Mouse (Mus musculus) testis, adult 2 months (tissue): ENCODE data around the gene Olfr1026. TPM values are rescaled to one million over a fixed set of nuclear protein-coding genes. Genes with fewer than 3 reads are reported as not detected.

ENCODE experiments used
- H3K27ac ChIP-seq: fragments of 200-500 bp; 2 replicates; pipeline ENCODE4 v1.5.1; 2012; ENCODE audit warnings: low read depth, low read length; ENCODE audit not compliant: control insufficient read depth, insufficient read depth
- H3K27me3 ChIP-seq: fragments of 200-500 bp; 2 replicates; pipeline ENCODE4 v1.6.1; 2012; ENCODE audit warnings: mild to moderate bottlenecking, low read length, moderate library complexity; ENCODE audit not compliant: control insufficient read depth, insufficient read depth
- H3K36me3 ChIP-seq: fragments of 200-500 bp; 2 replicates; pipeline ENCODE4 v1.6.1; 2012; ENCODE audit warnings: mild to moderate bottlenecking, low read length; ENCODE audit not compliant: control insufficient read depth, insufficient read depth
- H3K4me1 ChIP-seq: fragments of 200-500 bp; 2 replicates; pipeline ENCODE4 v1.6.1; 2012; ENCODE audit warnings: low read length; ENCODE audit not compliant: control insufficient read depth, insufficient read depth
- H3K4me3 ChIP-seq: fragments of 200-500 bp; 2 replicates; pipeline ENCODE4 v1.5.1; 2012; ENCODE audit warnings: low read depth, mild to moderate bottlenecking, low read length, moderate library complexity, mixed read lengths; ENCODE audit not compliant: control insufficient read depth
- CTCF ChIP-seq: fragments of 200-500 bp; IDR thresholded peaks from 2 replicates; pipeline ENCODE4 v1.5.1; 2012; ENCODE audit warnings: low read depth, mild to moderate bottlenecking, inconsistent platforms, low read length, moderate library complexity; ENCODE audit not compliant: control insufficient read depth, insufficient read depth, insufficient replicate concordance
- POLR2A ChIP-seq: fragments of 200-500 bp; IDR thresholded peaks from 2 replicates; pipeline ENCODE4 v1.6.1; 2012; ENCODE audit warnings: low read depth, mild to moderate bottlenecking, inconsistent platforms, low read length, moderate library complexity; ENCODE audit not compliant: control insufficient read depth
- polyA plus RNA-seq: library from polyadenylated mRNA; depleted of rRNA; stranded (reverse); fragments of >200 nt; gene quantifications from 2 replicates; pipeline ENCODE4 v1.2.3, GENCODE M21; 2012; rRNA removed

Gene Olfr1026
- polyA plus RNA-seq: not detected in 2 replicates

GRCm38 (mm10) chr2:85921258-85921657 lies at the start of gene Olfr1026:
TSS of gene Olfr1026 (plus strand) at chr2:85921558.
- TF ChIP-seq POLR2A (no peak), CTCF (no peak)
- no peak within 1 kb of the TSS for H3K4me3 ChIP-seq
- no peak within 1 kb of the TSS for H3K27ac ChIP-seq
- no peaks in the 10 kb centered on the region for H3K27me3 ChIP-seq
- H3K4me1 ChIP-seq: no peaks in the 10 kb centered on the region
- no peaks in the 10 kb centered on the region for H3K36me3 ChIP-seq

DNA sequence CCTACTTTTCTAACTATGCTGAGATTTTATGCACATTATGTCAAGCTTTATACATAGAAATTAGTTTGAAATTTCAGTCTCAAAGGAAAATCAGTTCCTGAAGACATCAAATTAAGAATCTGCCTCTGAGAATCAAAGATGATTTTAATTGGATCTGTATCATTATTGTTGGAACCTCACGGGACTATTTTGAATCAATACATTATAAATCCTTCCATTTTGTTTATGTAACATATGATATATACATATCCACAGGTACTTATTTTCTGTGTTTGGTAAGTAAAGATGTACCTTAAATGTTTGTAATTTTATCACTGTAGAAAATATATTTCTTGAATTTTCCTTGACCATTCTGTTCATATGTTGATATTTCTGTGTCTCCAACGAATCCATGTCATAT lies 36.0 kb upstream of the Olfr1026 start, which contains the start of gene Olfr1023:
Olfr1023 (plus strand) TSS at position 301 of the 400 bp plus-strand sequence.
- no peak for TF ChIP-seq CTCF
- no peak for TF ChIP-seq POLR2A
- no peaks in the 10 kb centered on the region for H3K27me3 ChIP-seq

DNA sequence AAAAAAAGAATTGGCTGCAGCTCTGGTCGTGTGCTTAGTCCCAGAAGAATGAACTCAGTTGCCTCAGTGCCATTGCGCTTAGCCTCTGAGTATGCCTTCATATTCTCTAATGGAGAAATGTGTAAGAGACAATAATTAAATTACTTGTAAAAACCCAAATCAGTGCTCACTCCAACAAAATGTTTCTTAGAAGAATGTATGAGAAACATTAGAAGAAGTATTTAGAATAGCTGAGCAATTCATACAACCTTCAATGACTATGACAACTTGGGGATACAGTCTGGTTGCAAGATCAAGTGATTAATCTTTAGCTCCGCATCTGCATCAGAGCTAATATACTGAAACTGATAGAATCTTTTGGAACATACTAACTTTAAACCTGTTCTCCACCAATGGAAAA lies 16.4 kb upstream of the Olfr1026 start, which contains the start of gene Olfr1024:
Olfr1024 (minus strand) TSS at position 101 of the 400 bp plus-strand sequence.
- TF ChIP-seq POLR2A: no peak
- TF ChIP-seq CTCF: no peak
- Histone ChIP-seq H3K27ac (no peak within 1 kb of the TSS), H3K27me3 (no peaks in the 10 kb centered on the region), H3K36me3 (no peaks in the 10 kb centered on the region), H3K4me1 (no peaks in the 10 kb centered on the region), H3K4me3 (no peak within 1 kb of the TSS)

More for the DNA sequence above, 36.0 kb upstream of the Olfr1026 start, which contains the start of gene Olfr1023:
- no peaks in the 10 kb centered on the region for H3K36me3 ChIP-seq
- no peak within 1 kb of the TSS for H3K4me3 ChIP-seq
- no peaks in the 10 kb centered on the region for H3K4me1 ChIP-seq
- H3K27ac ChIP-seq: no peak within 1 kb of the TSS

DNA sequence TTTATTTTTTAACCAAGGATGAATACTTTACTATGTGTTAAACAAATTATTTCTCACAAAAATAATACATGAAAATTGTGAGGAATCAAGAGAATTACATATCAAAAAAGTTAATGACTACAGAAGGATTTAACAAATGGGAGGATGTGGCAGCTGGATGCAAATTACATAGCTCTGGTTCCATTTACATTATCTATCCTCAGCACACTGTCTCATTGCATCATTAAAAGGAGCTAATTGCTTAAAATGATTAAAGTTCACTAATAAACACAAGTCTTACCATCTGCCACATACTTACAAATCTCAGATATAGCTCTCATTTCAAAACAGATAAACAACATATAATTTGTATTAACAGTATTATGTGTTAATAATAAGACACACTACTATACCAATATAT lies 8.2 kb upstream of the Olfr1026 start:
- Histone ChIP-seq H3K27me3 (no peaks in the 10 kb centered on the region), H3K4me3 (no peak overlapping the region), H3K27ac (no peak overlapping the region), H3K4me1 (no peaks in the 10 kb centered on the region), H3K36me3 (no peaks in the 10 kb centered on the region)
- TF ChIP-seq CTCF: no peak
- no peak for TF ChIP-seq POLR2A

DNA sequence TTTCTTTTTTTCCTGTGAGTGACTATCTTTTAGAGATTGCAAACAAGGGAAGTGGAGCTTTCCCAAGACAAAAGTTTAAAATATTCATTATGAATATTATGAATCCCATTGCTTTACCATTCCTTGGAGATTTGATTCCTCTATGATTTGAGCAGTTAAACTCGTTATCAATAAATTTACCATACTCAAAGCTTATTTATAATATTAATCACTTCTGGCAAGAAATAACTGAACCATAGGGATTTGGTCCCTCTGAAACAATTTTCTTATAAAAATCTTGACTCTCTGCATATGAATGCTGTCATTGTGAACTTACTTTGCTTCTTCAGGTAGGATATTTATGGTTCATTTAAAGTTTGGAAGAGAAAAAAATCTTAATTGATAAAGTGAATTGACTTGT lies 6.5 kb upstream of the Olfr1026 start, which contains the start of gene Olfr1025-ps1:
Olfr1025-ps1 (plus strand) TSS at position 301 of the 400 bp plus-strand sequence.
- TF ChIP-seq CTCF (no peak), POLR2A (no peak)
- H3K27ac ChIP-seq: no peak within 1 kb of the TSS
- no peaks in the 10 kb centered on the region for H3K36me3 ChIP-seq
- no peaks in the 10 kb centered on the region for H3K27me3 ChIP-seq
- no peaks in the 10 kb centered on the region for H3K4me1 ChIP-seq
- H3K4me3 ChIP-seq: no peak within 1 kb of the TSS

GRCm38 (mm10) chr2:85950137-85950536 lies 28.8 kb downstream of the Olfr1026 start, which contains the start of gene Olfr1028:
TSS of gene Olfr1028 (plus strand) at chr2:85950437.
- TF ChIP-seq POLR2A (no peak), CTCF (no peak)
- H3K4me1 ChIP-seq: no peaks in the 10 kb centered on the region
- no peaks in the 10 kb centered on the region for H3K27me3 ChIP-seq
- H3K36me3 ChIP-seq: no peaks in the 10 kb centered on the region
- no peak within 1 kb of the TSS for H3K27ac ChIP-seq
- no peak within 1 kb of the TSS for H3K4me3 ChIP-seq

DNA sequence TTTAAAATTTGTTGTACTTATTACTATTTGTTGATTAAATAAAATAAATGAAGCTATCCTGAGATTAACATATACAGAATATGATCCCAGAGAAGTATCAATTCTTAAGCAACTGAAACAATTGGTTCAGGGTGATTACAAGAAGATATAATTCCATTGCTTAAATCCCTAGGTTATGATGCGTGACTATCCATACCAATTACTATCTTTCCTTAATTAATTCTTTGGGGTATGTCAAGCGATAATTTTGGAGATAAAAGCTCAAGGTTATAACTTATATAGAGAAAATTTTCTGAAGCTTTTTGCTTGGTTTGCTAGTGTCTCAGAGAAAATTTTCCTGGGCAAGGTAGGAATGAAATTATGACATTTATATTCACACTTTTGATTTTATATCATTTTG lies 52.2 kb downstream of the Olfr1026 start, which contains the start of gene Olfr1029:
Olfr1029 (plus strand) TSS at position 301 of the 400 bp plus-strand sequence.
- Histone ChIP-seq H3K4me1 (no peaks in the 10 kb centered on the region), H3K27me3 (no peaks in the 10 kb centered on the region), H3K4me3 (no peak within 1 kb of the TSS), H3K27ac (no peak within 1 kb of the TSS), H3K36me3 (no peaks in the 10 kb centered on the region)
- TF ChIP-seq POLR2A (no peak), CTCF (no peak)

Other genes starting within 250 kb of the Olfr1026 start
- not detected in 2 replicates for gene Olfr1006, start 242.8 kb upstream of the Olfr1026 start, polyA plus RNA-seq
- not detected in 2 replicates for gene Olfr1008, start 232.1 kb upstream of the Olfr1026 start, polyA plus RNA-seq
- not detected in 2 replicates for gene Olfr1009, start 206.1 kb upstream of the Olfr1026 start, polyA plus RNA-seq
- not detected in 2 replicates for gene Olfr1012, start 158.8 kb upstream of the Olfr1026 start, polyA plus RNA-seq
- gene Olfr1013, start 154.5 kb upstream of the Olfr1026 start, polyA plus RNA-seq: not detected in 2 replicates
- not detected in 2 replicates for gene Olfr1014, start 148.8 kb upstream of the Olfr1026 start, polyA plus RNA-seq
- gene Olfr1015, start 139.5 kb upstream of the Olfr1026 start, polyA plus RNA-seq: not detected in 2 replicates
- gene Olfr1016, start 119.0 kb upstream of the Olfr1026 start, polyA plus RNA-seq: not detected in 2 replicates
- not detected in 2 replicates for gene Olfr1018, start 103.1 kb upstream of the Olfr1026 start, polyA plus RNA-seq
- gene Olfr1019, start 76.1 kb upstream of the Olfr1026 start, polyA plus RNA-seq: not detected in 2 replicates
- not detected in 2 replicates for gene Olfr1020, start 74.5 kb upstream of the Olfr1026 start, polyA plus RNA-seq
- gene Olfr1022, start 53.0 kb upstream of the Olfr1026 start, polyA plus RNA-seq: not detected in 2 replicates
- not detected in 2 replicates for gene Olfr1023, start 35.9 kb upstream of the Olfr1026 start, polyA plus RNA-seq
- not detected in 2 replicates for gene Olfr1024, start 16.5 kb upstream of the Olfr1026 start, polyA plus RNA-seq
- gene Olfr1025-ps1, start 6.4 kb upstream of the Olfr1026 start, polyA plus RNA-seq: not detected in 2 replicates
- gene Olfr1028, start 28.9 kb downstream of the Olfr1026 start, polyA plus RNA-seq: not detected in 2 replicates
- 0.02 and 0.31 TPM in 2 replicates for gene Olfr1029, start 52.3 kb downstream of the Olfr1026 start, polyA plus RNA-seq
- gene Olfr1030, start 57.7 kb downstream of the Olfr1026 start, polyA plus RNA-seq: not detected in 2 replicates
- not detected in 2 replicates for gene Olfr1031, start 68.7 kb downstream of the Olfr1026 start, polyA plus RNA-seq
- not detected in 2 replicates for gene Olfr1032, start 84.0 kb downstream of the Olfr1026 start, polyA plus RNA-seq
- gene Olfr1033, start 99.1 kb downstream of the Olfr1026 start, polyA plus RNA-seq: 0.35 and 1.1 TPM in 2 replicates
- not detected in 2 replicates for gene Olfr1034, start 124.3 kb downstream of the Olfr1026 start, polyA plus RNA-seq
- not detected in 2 replicates for gene Olfr1036, start 152.4 kb downstream of the Olfr1026 start, polyA plus RNA-seq
- not detected in 2 replicates for gene Olfr1037, start 165.8 kb downstream of the Olfr1026 start, polyA plus RNA-seq
- not detected in 2 replicates for gene Olfr1039, start 214.4 kb downstream of the Olfr1026 start, polyA plus RNA-seq
- gene Olfr1040, start 225.2 kb downstream of the Olfr1026 start, polyA plus RNA-seq: not detected in 2 replicates
- gene Olfr1042, start 240.3 kb downstream of the Olfr1026 start, polyA plus RNA-seq: not detected in 2 replicates
- gene Olfr1043, start 246.0 kb downstream of the Olfr1026 start, polyA plus RNA-seq: not detected in 2 replicates